Mouse (Mus musculus): ENCODE measurements around the gene Lzic.

DNA sequence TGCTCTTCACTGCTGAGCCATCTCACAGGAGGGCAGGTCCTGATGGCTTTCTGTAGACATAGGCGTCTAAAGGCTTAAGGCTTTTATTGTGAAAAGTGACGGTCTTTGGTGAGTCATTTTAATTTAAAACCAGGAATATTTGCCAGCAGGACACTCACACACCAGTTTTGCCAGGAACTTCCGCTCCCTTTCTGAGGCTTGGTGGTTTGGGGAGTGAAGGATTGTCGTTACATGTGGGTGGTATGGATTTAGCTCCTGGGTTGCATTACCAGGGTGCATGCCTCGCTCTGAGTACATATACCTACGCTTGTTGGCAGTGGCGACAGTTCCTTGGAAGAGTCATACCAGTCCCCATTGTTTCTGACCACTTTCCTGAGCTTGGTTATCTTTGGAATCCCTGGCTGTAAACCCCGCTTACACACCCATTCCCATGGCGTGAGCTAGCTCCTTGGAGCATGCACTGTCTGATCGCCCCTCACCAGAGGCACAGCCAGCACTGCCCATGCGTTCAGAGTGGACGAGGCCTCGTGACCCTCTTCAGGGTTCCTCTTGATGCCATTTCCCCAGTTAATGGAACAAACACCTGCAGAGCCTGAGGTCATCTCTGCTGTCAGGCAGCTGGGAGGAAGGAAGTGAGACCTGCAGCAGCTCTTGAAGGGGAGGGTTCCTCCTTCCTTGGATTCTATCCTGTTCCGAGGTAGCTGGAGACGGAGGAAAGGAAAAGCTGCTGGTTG lies 42.8 kb downstream of the Lzic start:
- TF ChIP-seq POLR2A (IDR thresholded peaks at IDR 0.05; ENCODE audit: insufficient read depth, low read depth, low read length) (peak; percentile 34; the same call in 1 of the 2 replicates), CTCF (IDR thresholded peaks at IDR 0.05) (no peak)
